Mouse (Mus musculus) heart, postnatal 0 days (tissue): ENCODE results near the gene Ap5b1. TPM values are rescaled to one million over a fixed set of nuclear protein-coding genes. Genes with fewer than 3 reads are reported as not detected.

Experiments used
- ATAC-seq: fragments of 200-750 bp; cut with Nextera tagmentation; 2 replicates; pipeline ENCODE4 v1.8.0; 2017; ENCODE audit warnings: low read depth, moderate number of reproducible peaks, moderate library complexity; ENCODE audit not compliant: insufficient read depth
- DNase-seq: peaks from one replicate; pipeline ENCODE4 v3.0.0-alpha.2; 2016; ENCODE audit warnings: low spot score
- H3K27ac ChIP-seq: fragments of 300-500 bp; sonication (generic); 2 replicates; pipeline ENCODE4 v1.5.1; 2014; ENCODE audit warnings: low read depth, mild to moderate bottlenecking
- H3K27me3 ChIP-seq: fragments of 300-500 bp; sonication (generic); 2 replicates; pipeline ENCODE4 v1.6.1; 2014; ENCODE audit warnings: low read length, mixed read lengths; ENCODE audit not compliant: control insufficient read depth, insufficient read depth
- H3K36me3 ChIP-seq: fragments of 300-500 bp; sonication (generic); replicated peaks from 2 replicates; pipeline ENCODE4 v1.6.1; 2014; ENCODE audit warnings: low read length, mixed read lengths; ENCODE audit not compliant: control insufficient read depth, insufficient read depth
- H3K4me1 ChIP-seq: fragments of 300-500 bp; sonication (generic); 2 replicates; pipeline ENCODE4 v1.6.1; 2014; ENCODE audit warnings: antibody characterized with exemption; ENCODE audit not compliant: control insufficient read depth, insufficient read depth
- H3K4me2 ChIP-seq: fragments of 300-500 bp; sonication (generic); 2 replicates; pipeline ENCODE4 v1.6.1; 2014; ENCODE audit warnings: low read depth, mild to moderate bottlenecking, low read length, moderate library complexity
- H3K4me3 ChIP-seq: fragments of 300-500 bp; sonication (generic); 2 replicates; pipeline ENCODE4 v1.5.1; 2014; ENCODE audit warnings: low read depth, low read length
- H3K9ac ChIP-seq: fragments of 300-500 bp; sonication (generic); replicated peaks from 2 replicates; pipeline ENCODE4 v1.6.1; 2014; ENCODE audit warnings: low read depth, low read length, mixed read lengths
- H3K9me3 ChIP-seq: fragments of 300-500 bp; sonication (generic); replicated peaks from 2 replicates; pipeline ENCODE4 v1.6.1; 2016; ENCODE audit warnings: low read length; ENCODE audit not compliant: control insufficient read depth
- CTCF ChIP-seq: IDR thresholded peaks from 2 replicates; pipeline ENCODE4 v1.5.1; 2016; ENCODE audit warnings: antibody characterized with exemption, control low read depth, low read depth
- EP300 ChIP-seq: IDR thresholded peaks from 2 replicates; pipeline ENCODE4 v1.6.1; 2016; ENCODE audit warnings: antibody characterized with exemption, low read depth
- WGBS: fragments of 180-500 bp; shearing (Covaris S2); extraction: QIAGEN DNeasy Blood & Tissue Kit; methylation state at CpG from one replicate; pipeline ENCODE4 v1.1.7; 2014; 5-methylcytosine and 5-hydroxymethylcytosine counted together
- polyA plus RNA-seq: library from polyadenylated mRNA; unstranded; fragments of >200 nt; fragmentation: Nextera tagmentation; extraction: Ambion mirVana; gene quantifications from 2 replicates; pipeline ENCODE4 v1.2.1, GENCODE M21; 2015
- total RNA-seq: library from RNA; depleted of rRNA; stranded (reverse); fragments of >200 nt; gene quantifications from 2 replicates; pipeline ENCODE4 v1.2.3, GENCODE M21; 2014; ENCODE audit warnings: low replicate concordance; rRNA removed

Gene Ap5b1
- total RNA-seq (5.8 and 12.9 TPM in 2 replicates), polyA plus RNA-seq (1.7 and 2.0 TPM in 2 replicates)

GRCm38 (mm10) chr19:5567534-5568469 is at the start of gene Ap5b1:
Gene Ap5b1 (plus strand): TSS chr19:5568025.
- H3K9ac ChIP-seq, result peak within 1 kb of the TSS; percentile 66
- H3K4me3 ChIP-seq, result peak within 1 kb of the TSS; percentile 91
- WGBS, result under 1% methylated on average over 83 of the region's 102 CpGs
- peaks cover 6% of the 10 kb centered on the region for H3K4me1 ChIP-seq
- ATAC-seq (peak; percentile 91), DNase-seq (peak; percentile 81)
- peak within 1 kb of the TSS; percentile 93 for H3K27ac ChIP-seq
- peaks cover 27% of the 10 kb centered on the region for H3K27me3 ChIP-seq
- no peak for TF ChIP-seq EP300
- peak; percentile 91 for TF ChIP-seq CTCF
- peaks cover 19% of the 10 kb centered on the region for H3K36me3 ChIP-seq
- no peaks in the 10 kb centered on the region for H3K9me3 ChIP-seq
- peak within 1 kb of the TSS; percentile 91 for H3K4me2 ChIP-seq

- no peak for DNase-seq
- no peaks in the 10 kb centered on the region for H3K27me3 ChIP-seq
- no peak overlapping the region for H3K27ac ChIP-seq
- no peaks in the 10 kb centered on the region for H3K4me1 ChIP-seq
- no peaks in the 10 kb centered on the region for H3K9me3 ChIP-seq
- TF ChIP-seq EP300 (no peak), CTCF (no peak)
- H3K9ac ChIP-seq, result no peak overlapping the region
- WGBS, result 86% methylated on average over 3 of the region's 3 CpGs
- H3K4me3 ChIP-seq, result no peak overlapping the region
- no peaks in the 10 kb centered on the region for H3K36me3 ChIP-seq
- ATAC-seq, result no peak
- H3K4me2 ChIP-seq, result no peak overlapping the region
These were observed 49.1 kb upstream of the Ap5b1 start for GRCm38 (mm10) chr19:5518721-5519120.

- H3K4me1 ChIP-seq, result peaks cover 3% of the 10 kb centered on the region; the same call in 1 of the 2 replicates
- ATAC-seq (no peak), DNase-seq (no peak)
- no peak overlapping the region for H3K4me3 ChIP-seq
- H3K9ac ChIP-seq, result no peak overlapping the region
- H3K36me3 ChIP-seq, result no peaks in the 10 kb centered on the region
- H3K4me2 ChIP-seq, result no peak overlapping the region
- H3K27me3 ChIP-seq, result no peaks in the 10 kb centered on the region
- no peaks in the 10 kb centered on the region for H3K9me3 ChIP-seq
- TF ChIP-seq EP300, result no peak
- no peak for TF ChIP-seq CTCF
- 60% methylated on average over 5 of the region's 5 CpGs for WGBS
- no peak overlapping the region for H3K27ac ChIP-seq
These were observed 42.6 kb upstream of the Ap5b1 start for GRCm38 (mm10) chr19:5525204-5525603.

- Histone ChIP-seq H3K36me3 (no peaks in the 10 kb centered on the region), H3K9ac (0 out of 2 replicates have a peak overlapping the region, but pooled peaks have one; percentile 30), H3K4me1 (peaks cover 3% of the 10 kb centered on the region; the same call in 1 of the 2 replicates), H3K4me2 (peak overlapping the region; percentile 57), H3K27me3 (no peaks in the 10 kb centered on the region), H3K9me3 (no peaks in the 10 kb centered on the region), H3K27ac (no peak overlapping the region), H3K4me3 (peak overlapping the region; percentile 31)
- 17% methylated on average over 20 of the region's 20 CpGs for WGBS
- TF ChIP-seq EP300 (no peak), CTCF (peak; percentile 99)
- ATAC-seq (peak; percentile 99), DNase-seq (peak; percentile 84)
These were observed 38.3 kb upstream of the Ap5b1 start for GRCm38 (mm10) chr19:5529325-5530137.

- 0 out of 2 replicates have a peak overlapping the region, but pooled peaks have one; percentile 30 for H3K9ac ChIP-seq
- no peaks in the 10 kb centered on the region for H3K36me3 ChIP-seq
- peaks cover 3% of the 10 kb centered on the region; the same call in 1 of the 2 replicates for H3K4me1 ChIP-seq
- H3K9me3 ChIP-seq, result no peaks in the 10 kb centered on the region
- ATAC-seq (no peak), DNase-seq (no peak)
- H3K4me2 ChIP-seq, result no peak overlapping the region
- no peak overlapping the region for H3K27ac ChIP-seq
- no peak for TF ChIP-seq CTCF
- TF ChIP-seq EP300, result no peak
- no peak overlapping the region for H3K4me3 ChIP-seq
- no peaks in the 10 kb centered on the region for H3K27me3 ChIP-seq
- WGBS, result 69% methylated on average over 7 of the region's 7 CpGs
These were observed 37.7 kb upstream of the Ap5b1 start for GRCm38 (mm10) chr19:5530138-5530524.
